Mouse (Mus musculus) midbrain, embryonic 13.5 days (tissue): ENCODE measurements around the gene Neurl4. TPM values are rescaled to one million over a fixed set of nuclear protein-coding genes. Genes with fewer than 3 reads are reported as not detected.

Experiments
- ATAC-seq: fragments of 200-750 bp; cut with Nextera tagmentation; 2 replicates; pipeline ENCODE4 v1.8.0; 2017; ENCODE audit warnings: mild to moderate bottlenecking, moderate TSS enrichment, moderate library complexity
- H3K27ac ChIP-seq: fragments of 300-500 bp; sonication (generic); 2 replicates; pipeline ENCODE4 v1.5.1; 2015; ENCODE audit warnings: inconsistent platforms, mild to moderate bottlenecking, moderate library complexity
- H3K27me3 ChIP-seq: fragments of 300-500 bp; sonication (generic); 2 replicates; pipeline ENCODE4 v1.6.1; 2015; ENCODE audit warnings: mild to moderate bottlenecking, inconsistent platforms
- H3K36me3 ChIP-seq: fragments of 300-500 bp; sonication (generic); 2 replicates; pipeline ENCODE4 v1.6.1; 2015; ENCODE audit warnings: mild to moderate bottlenecking, inconsistent platforms
- H3K4me1 ChIP-seq: fragments of 300-500 bp; sonication (generic); replicated peaks from 2 replicates; pipeline ENCODE4 v1.6.1; 2015; ENCODE audit warnings: inconsistent platforms
- H3K4me2 ChIP-seq: fragments of 300-500 bp; sonication (generic); replicated peaks from 2 replicates; pipeline ENCODE4 v1.6.1; 2015; ENCODE audit warnings: moderate library complexity, mild to moderate bottlenecking, inconsistent platforms
- H3K4me3 ChIP-seq: fragments of 300-500 bp; sonication (generic); replicated peaks from 2 replicates; pipeline ENCODE4 v1.5.1; 2015; ENCODE audit warnings: mild to moderate bottlenecking, inconsistent platforms
- H3K9ac ChIP-seq: fragments of 300-500 bp; sonication (generic); replicated peaks from 2 replicates; pipeline ENCODE4 v1.6.1; 2015; ENCODE audit warnings: mild to moderate bottlenecking, inconsistent platforms
- H3K9me3 ChIP-seq: fragments of 300-500 bp; sonication (generic); 2 replicates; pipeline ENCODE4 v1.6.1; 2016; ENCODE audit warnings: mild to moderate bottlenecking, inconsistent platforms
- WGBS: fragments of 180-500 bp; shearing (Covaris S2); methylation state at CpG from one replicate; pipeline ENCODE4 v1.1.7; 2015; 5-methylcytosine and 5-hydroxymethylcytosine counted together
- polyA plus RNA-seq: library from polyadenylated mRNA; unstranded; fragments of >200 nt; fragmentation: Nextera tagmentation; extraction: Ambion mirVana; gene quantifications from 2 replicates; pipeline ENCODE4 v1.2.1, GENCODE M21; 2015

Gene Neurl4
- polyA plus RNA-seq, 1 experiment from 2014 or later = 19.8 TPM

DNA sequence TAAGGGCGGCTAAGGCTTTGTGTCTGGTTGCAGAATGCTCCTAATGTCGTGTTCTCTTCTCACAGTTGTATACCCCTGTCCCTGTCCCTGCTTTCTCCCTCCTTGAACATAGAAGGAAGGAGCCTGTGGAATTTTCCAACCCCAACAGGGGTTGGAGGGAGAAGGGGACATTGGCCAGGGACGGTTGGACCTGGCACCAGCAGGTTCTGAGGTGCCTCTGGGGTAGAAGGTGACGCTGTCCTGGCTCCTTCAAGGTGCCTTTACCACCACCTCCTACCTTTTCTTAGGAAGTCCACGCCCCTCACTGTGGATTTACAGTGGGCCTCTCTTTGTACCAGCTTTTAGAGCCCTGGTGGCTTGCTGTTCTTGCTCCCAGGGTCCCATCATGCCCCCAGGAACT lies 37.0 kb downstream of the Neurl4 start:
- 68% methylated on average over 5 of the region's 5 CpGs for WGBS
- Histone ChIP-seq H3K4me2 (no peak overlapping the region), H3K4me1 (peaks cover 21% of the 10 kb centered on the region), H3K27me3 (peaks cover 46% of the 10 kb centered on the region), H3K4me3 (no peak overlapping the region), H3K36me3 (no peaks in the 10 kb centered on the region), H3K9ac (peak overlapping the region; percentile 36; the same call in 1 of the 2 replicates), H3K27ac (no peak overlapping the region), H3K9me3 (no peaks in the 10 kb centered on the region)
- ATAC-seq = no peak

DNA sequence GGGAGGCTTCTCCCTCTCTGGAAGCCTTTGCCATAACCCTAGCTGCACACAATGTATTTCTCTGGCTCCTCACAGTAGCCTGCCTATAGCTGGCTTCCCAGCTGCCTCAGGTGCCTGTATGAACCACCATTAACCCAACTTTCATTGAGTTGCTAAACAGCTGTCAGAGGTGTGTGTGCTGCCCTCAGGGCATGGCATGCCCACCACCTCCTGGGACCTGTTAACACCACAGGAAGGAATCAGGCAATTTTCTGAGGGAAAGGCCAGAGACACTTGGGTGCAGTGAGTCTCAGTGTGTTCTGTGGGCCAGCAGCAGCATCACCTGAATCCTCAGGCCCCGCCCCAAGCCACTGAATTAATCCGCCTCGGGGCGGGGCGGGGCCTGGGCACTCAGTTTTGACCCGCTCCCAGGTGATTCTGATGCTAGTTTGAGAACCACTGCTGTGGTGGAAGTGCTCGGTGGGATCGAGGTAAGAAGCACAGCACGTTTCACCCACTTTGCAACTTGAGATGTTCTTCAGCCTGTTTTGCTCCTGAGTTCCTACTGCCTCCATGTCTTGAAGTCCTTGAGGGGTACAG lies 37.6 kb downstream of the Neurl4 start:
- no peak for ATAC-seq
- H3K27me3 ChIP-seq = peaks cover 46% of the 10 kb centered on the region
- no peak overlapping the region for H3K9ac ChIP-seq
- H3K9me3 ChIP-seq = no peaks in the 10 kb centered on the region
- 20% methylated on average over 9 of the region's 9 CpGs for WGBS
- no peak overlapping the region for H3K27ac ChIP-seq
- H3K4me2 ChIP-seq = no peak overlapping the region
- peaks cover 21% of the 10 kb centered on the region for H3K4me1 ChIP-seq
- H3K4me3 ChIP-seq = no peak overlapping the region
- no peaks in the 10 kb centered on the region for H3K36me3 ChIP-seq

DNA sequence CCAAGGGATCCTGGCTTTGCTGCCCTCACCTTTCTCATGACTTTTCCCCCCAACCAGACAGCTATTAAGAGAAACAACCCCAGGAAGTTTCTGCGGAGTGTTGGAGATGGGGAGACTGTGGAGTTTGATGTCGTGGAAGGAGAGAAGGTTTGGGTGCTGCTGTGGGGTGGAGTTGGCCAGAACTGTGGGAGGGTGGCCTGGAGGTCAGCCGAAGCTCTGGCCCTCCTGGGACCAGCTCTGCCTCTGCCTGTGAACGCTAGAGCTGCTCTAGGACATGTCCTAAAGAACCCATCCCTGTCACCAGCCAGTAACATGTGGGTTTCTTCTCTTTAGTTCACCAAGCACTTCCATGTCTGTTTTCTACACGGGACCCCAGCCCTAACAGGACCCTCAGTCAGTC lies 38.3 kb downstream of the Neurl4 start:
- H3K4me3 ChIP-seq = no peak overlapping the region
- H3K4me1 ChIP-seq = peaks cover 21% of the 10 kb centered on the region
- WGBS = 66% methylated on average over 5 of the region's 5 CpGs
- no peaks in the 10 kb centered on the region for H3K36me3 ChIP-seq
- no peak overlapping the region for H3K4me2 ChIP-seq
- ATAC-seq = no peak
- peaks cover 46% of the 10 kb centered on the region for H3K27me3 ChIP-seq
- H3K9ac ChIP-seq = no peak overlapping the region
- H3K9me3 ChIP-seq = no peaks in the 10 kb centered on the region
- H3K27ac ChIP-seq = no peak overlapping the region

DNA sequence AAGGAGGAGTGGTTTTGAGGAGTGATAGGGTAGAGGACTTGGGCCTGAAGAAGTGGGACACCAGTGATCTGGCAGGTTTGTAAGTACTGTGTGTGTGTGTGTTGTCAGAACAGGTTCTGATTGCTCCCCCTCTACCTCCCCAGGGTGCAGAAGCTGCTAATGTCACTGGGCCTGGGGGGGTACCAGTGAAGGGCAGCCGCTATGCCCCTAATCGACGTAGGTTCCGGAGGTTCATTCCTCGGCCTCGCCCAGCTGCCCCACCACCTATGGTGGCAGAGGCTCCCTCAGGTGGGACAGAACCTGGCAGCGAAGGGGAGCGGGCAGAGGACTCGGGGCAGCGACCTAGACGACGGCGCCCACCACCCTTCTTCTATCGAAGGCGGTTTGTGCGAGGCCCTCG lies 38.9 kb downstream of the Neurl4 start:
- H3K4me2 ChIP-seq = no peak overlapping the region
- no peak for ATAC-seq
- no peak overlapping the region for H3K9ac ChIP-seq
- H3K27ac ChIP-seq = no peak overlapping the region
- H3K4me3 ChIP-seq = no peak overlapping the region
- 94% methylated on average over 17 of the region's 17 CpGs for WGBS
- H3K9me3 ChIP-seq = no peaks in the 10 kb centered on the region
- H3K4me1 ChIP-seq = peaks cover 21% of the 10 kb centered on the region
- H3K36me3 ChIP-seq = no peaks in the 10 kb centered on the region
- H3K27me3 ChIP-seq = peaks cover 42% of the 10 kb centered on the region

DNA sequence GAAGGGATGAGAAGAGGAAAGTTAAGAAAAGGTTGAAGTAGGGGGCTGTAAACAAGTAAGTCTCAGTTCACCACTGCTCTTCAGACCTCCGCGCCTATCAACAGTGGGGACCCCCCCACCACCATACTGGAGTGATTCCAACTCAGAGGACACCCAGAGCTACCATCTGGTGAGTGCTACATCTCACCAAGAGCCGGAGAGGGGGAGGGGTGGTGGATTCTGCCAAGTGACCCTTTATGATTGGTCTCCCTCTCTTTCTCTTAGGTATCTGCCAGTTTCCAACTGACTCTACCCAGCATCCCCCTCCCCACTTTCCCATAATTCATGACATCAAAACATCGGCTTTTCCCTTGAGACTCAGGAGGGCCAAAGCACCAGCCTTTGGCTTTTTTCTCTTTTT lies 40.1 kb downstream of the Neurl4 start:
- Histone ChIP-seq H3K9ac (no peak overlapping the region), H3K27me3 (peaks cover 35% of the 10 kb centered on the region), H3K4me1 (peaks cover 14% of the 10 kb centered on the region), H3K4me3 (no peak overlapping the region), H3K27ac (no peak overlapping the region), H3K4me2 (no peak overlapping the region), H3K36me3 (no peaks in the 10 kb centered on the region), H3K9me3 (no peaks in the 10 kb centered on the region)
- no peak for ATAC-seq
- WGBS = 77% methylated on average over 4 of the region's 4 CpGs

DNA sequence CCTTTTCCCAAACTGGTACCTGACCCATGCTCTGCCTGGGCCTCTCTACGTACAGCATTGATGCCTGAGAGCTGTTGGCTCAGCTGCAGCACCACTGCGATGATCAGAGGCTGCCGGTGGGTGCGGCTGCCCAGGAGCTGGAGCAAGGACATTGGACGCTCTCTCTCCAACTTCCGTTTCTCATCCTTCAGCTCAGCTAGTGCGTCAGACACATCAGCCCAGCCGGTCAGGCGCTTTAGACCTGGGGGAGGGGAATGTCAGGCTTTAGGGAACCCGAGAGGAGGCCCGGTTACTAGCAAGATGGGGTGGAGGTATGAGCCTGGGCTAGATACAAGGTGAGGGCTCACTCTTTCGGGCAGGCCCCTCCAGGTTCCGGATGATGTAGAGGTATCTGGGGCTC lies 44.3 kb downstream of the Neurl4 start:
- Histone ChIP-seq H3K9me3 (no peaks in the 10 kb centered on the region), H3K4me3 (no peak overlapping the region), H3K4me1 (peaks cover 16% of the 10 kb centered on the region), H3K36me3 (no peaks in the 10 kb centered on the region), H3K27me3 (no peaks in the 10 kb centered on the region), H3K9ac (no peak overlapping the region), H3K4me2 (no peak overlapping the region), H3K27ac (no peak overlapping the region)
- 78% methylated on average over 13 of the region's 13 CpGs for WGBS
- no peak for ATAC-seq

DNA sequence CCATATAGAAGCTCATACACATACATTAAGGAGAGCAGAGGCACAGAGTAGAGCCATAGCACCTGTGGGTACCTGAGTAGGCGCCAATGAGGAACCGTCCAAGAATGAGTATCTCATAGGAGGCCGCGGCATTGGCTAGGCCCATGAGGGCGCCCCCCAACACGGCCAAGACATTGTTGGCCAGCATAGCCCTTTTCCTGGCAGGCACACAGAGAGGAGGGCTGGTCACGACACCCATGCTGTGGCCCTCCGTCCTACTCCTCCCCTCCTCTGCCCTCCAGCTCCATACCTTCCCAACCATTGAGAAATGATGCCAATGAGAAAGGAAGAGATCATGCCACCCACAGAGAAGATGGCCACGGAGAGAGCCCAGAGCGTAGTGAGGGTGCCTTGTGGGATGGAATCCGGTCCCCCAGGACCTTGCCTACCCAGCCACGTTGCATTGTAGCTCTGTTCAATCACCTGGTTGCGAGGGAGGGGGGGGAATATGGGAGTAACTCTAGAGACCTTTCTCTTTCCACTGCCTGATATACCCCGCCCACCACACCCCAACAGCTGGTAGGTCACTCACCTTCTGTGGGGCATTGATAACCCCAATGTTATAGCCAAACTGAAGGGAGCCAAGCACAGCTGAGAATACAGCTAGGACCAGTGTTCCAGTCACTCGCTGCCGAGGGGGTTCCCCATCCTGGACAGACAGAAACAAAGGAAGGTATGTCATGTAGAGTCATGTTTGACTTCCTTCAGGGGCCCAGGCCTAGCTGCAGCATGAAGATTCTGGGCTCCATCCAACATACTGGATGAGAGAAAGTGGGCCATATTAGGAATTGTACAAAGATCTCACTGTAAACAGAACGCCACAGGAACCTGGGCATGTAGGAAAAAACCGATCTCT lies 45.4 kb downstream of the Neurl4 start:
- Histone ChIP-seq H3K9me3 (no peaks in the 10 kb centered on the region), H3K9ac (no peak overlapping the region), H3K27ac (no peak overlapping the region), H3K4me1 (peaks cover 16% of the 10 kb centered on the region), H3K36me3 (no peaks in the 10 kb centered on the region), H3K4me2 (no peak overlapping the region), H3K4me3 (no peak overlapping the region), H3K27me3 (0 out of 2 replicates have a peak, but pooled peaks cover 6% of the 10 kb centered on the region)
- no peak for ATAC-seq
- WGBS = 94% methylated on average over 18 of the region's 18 CpGs

DNA sequence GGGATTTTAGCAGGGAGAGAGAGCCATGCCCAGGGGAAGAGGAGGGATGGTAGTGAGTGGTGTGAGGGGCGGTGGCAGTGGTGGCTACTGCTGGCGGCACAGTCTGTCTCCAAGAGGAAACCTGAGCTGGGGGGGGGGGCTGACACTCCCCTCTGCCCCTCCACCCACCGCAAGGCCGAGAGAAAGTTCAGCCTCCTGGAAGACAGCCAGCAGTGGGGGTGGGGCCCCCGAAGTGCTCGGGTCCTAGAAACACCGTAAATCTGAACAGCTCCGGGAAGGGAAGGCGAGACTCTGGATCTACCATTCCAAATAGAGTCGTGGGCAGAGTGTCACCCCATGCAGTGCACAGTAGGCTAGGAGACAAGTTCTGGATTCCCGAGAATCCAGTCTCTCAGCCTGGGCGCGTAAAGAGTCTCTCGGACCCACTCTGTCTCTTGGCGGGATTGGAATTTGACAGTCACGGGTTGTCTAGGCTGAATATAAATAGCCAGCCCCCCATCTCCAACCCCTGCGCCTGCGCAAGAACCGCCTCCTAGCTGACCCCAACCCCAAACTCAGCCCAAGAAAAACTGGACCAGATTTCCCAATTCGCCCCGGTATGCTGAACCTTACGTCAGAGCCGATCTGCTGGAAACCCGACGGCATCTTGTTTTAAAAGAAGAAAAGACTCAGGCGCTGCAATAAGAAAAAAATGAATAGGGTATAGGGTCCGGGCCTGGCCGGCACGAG lies 46.6 kb downstream of the Neurl4 start:
- peak overlapping the region; percentile 46 for H3K9ac ChIP-seq
- H3K36me3 ChIP-seq = no peaks in the 10 kb centered on the region
- H3K4me1 ChIP-seq = peaks cover 16% of the 10 kb centered on the region
- H3K27ac ChIP-seq = 0 out of 2 replicates have a peak overlapping the region, but pooled peaks have one; percentile 2
- peak; percentile 32 for ATAC-seq
- H3K4me3 ChIP-seq = peak overlapping the region; percentile 44
- WGBS = 2% methylated on average over 29 of the region's 29 CpGs
- 0 out of 2 replicates have a peak, but pooled peaks cover 14% of the 10 kb centered on the region for H3K27me3 ChIP-seq
- no peaks in the 10 kb centered on the region for H3K9me3 ChIP-seq
- H3K4me2 ChIP-seq = peak overlapping the region; percentile 59

DNA sequence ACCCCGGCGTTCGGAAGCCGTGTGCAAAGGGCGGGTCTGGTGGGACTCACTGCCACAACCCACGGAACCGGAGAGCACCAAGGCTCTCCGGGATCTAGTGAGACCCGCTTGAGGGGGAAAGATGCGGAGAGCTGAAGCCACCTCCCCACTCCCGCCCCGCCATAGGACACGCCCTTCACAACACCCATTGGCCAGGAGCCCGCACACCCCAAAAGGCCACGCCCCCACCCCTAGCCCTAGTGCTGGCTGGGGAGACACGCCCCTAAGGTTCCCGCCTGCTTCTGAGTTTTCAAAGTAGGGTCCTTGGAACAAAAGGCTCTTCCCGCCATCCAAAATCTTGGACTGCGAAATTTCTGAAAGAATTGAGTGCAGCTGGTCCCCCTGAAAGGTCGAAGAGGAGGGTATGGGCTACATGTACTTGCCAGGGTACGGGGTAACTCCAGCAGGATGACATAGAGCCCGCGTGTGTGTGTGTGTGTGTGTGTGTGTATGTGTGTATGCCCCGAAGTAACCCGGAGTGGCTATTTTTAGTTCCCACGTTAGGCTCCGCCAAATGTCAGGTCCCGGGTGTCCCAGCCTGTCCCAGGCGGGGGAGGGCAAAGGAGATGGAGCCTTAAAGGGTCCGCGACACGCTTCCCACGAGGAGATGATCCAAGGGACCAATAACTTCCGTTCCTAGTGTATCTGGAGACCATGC lies 47.3 kb downstream of the Neurl4 start, which contains the start of gene Slc2a4:
Gene Slc2a4 (minus strand): TSS at position 123 of the 697 bp plus-strand sequence.
- peak within 1 kb of the TSS; percentile 44 for H3K4me3 ChIP-seq
- H3K4me2 ChIP-seq = peak within 1 kb of the TSS; percentile 59
- ATAC-seq = peak; percentile 94
- no peaks in the 10 kb centered on the region for H3K36me3 ChIP-seq
- H3K9me3 ChIP-seq = no peaks in the 10 kb centered on the region
- peak within 1 kb of the TSS; percentile 49 for H3K27ac ChIP-seq
- peak within 1 kb of the TSS; percentile 46 for H3K9ac ChIP-seq
- H3K4me1 ChIP-seq = peaks cover 16% of the 10 kb centered on the region
- WGBS = under 1% methylated on average over 34 of the region's 34 CpGs
- H3K27me3 ChIP-seq = 0 out of 2 replicates have a peak, but pooled peaks cover 18% of the 10 kb centered on the region

DNA sequence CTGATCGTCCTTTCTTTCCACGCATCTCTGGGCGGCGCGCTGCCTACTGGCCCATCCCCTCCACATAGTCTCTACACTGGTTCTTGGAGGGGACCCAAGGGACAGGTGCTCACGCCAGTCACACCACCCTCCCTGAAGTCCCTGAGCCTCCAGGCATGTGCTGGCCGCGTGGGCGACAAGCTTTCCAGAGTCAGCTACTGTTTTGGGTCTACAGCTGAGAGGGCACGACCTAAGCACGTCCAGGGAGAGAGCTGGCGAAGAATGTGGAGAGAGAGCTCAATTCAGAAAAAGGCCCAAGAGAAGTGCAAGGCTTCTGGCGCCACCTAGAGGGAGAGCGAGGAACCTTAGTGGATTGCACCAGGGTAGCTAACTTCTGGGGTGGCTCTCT lies 47.9 kb downstream of the Neurl4 start:
- peak; percentile 71 for ATAC-seq

DNA sequence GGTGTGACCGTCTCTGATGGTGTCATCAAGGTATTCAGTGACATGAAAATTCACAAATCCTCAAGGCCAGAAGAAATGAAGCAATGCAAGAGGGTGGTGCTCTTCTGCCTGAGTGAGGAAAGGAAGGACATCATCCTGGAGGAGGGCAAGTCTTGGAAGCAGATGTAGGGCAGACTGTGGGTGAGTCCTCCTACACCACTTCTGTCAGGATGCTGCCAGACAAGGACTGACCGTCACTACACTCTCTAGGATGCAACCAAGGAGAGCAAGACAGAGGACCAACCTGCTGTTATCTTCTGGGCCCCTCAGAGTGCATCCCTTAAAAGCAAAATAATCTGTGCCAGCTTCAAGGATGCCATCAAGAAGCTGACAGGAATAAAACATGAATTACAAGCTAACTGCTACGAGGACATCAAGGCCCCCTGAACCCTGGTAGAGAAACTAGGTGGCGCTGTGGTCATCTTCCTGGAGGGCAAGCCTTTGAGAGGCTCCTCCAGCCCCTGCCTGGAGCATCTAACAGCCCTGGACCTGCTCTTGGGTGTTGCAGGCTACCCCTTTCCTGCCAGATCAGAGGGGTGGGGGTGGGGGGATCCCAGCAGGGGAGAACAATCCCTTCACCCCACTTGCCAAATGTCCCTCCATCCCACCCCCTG lies 50.1 kb downstream of the Neurl4 start:
- H3K36me3 ChIP-seq = no peaks in the 10 kb centered on the region
- H3K9me3 ChIP-seq = no peaks in the 10 kb centered on the region
- H3K9ac ChIP-seq = no peak overlapping the region
- no peak overlapping the region for H3K27ac ChIP-seq
- H3K4me2 ChIP-seq = no peak overlapping the region
- H3K27me3 ChIP-seq = 0 out of 2 replicates have a peak, but pooled peaks cover 18% of the 10 kb centered on the region
- no peak for ATAC-seq
- WGBS = 38% methylated on average over 4 of the region's 4 CpGs
- no peak overlapping the region for H3K4me3 ChIP-seq
- H3K4me1 ChIP-seq = peaks cover 16% of the 10 kb centered on the region

More for the DNA sequence above, 47.9 kb downstream of the Neurl4 start:
- 0 out of 2 replicates have a peak, but pooled peaks cover 18% of the 10 kb centered on the region for H3K27me3 ChIP-seq
- peak overlapping the region; percentile 49 for H3K27ac ChIP-seq
- no peaks in the 10 kb centered on the region for H3K9me3 ChIP-seq
- H3K36me3 ChIP-seq = no peaks in the 10 kb centered on the region
- peak overlapping the region; percentile 59 for H3K4me2 ChIP-seq
- H3K4me3 ChIP-seq = peak overlapping the region; percentile 44
- H3K4me1 ChIP-seq = peaks cover 16% of the 10 kb centered on the region
- no peak overlapping the region; the same call in 1 of the 2 replicates for H3K9ac ChIP-seq
- WGBS = under 1% methylated on average over 14 of the region's 14 CpGs
